Mouse (Mus musculus) cerebellum, adult 2 months (tissue): ENCODE measurements around the gene Hivep3. TPM values are rescaled to one million over a fixed set of nuclear protein-coding genes. Genes with fewer than 3 reads are reported as not detected.

Source experiments
- DNase-seq, 2 experiments: peaks; one replicate each; pipeline ENCODE4 v3.0.0; 2021
- H3K27ac ChIP-seq: fragments of 200-500 bp; 2 replicates; pipeline ENCODE4 v1.5.1; 2012; ENCODE audit warnings: low read length, control low read depth, inconsistent platforms; ENCODE audit not compliant: insufficient read depth
- H3K27me3 ChIP-seq: fragments of 200-500 bp; 2 replicates; pipeline ENCODE4 v1.6.1; 2012; ENCODE audit warnings: inconsistent platforms, mild to moderate bottlenecking, low read length, moderate library complexity; ENCODE audit not compliant: control insufficient read depth, insufficient read depth
- H3K4me1 ChIP-seq: fragments of 200-500 bp; 2 replicates; pipeline ENCODE4 v1.6.1; 2011; ENCODE audit warnings: low read length; ENCODE audit not compliant: control insufficient read depth, insufficient read depth
- H3K4me3 ChIP-seq: fragments of 200-500 bp; replicated peaks from 2 replicates; pipeline ENCODE3; 2011; ENCODE audit warnings: mild to moderate bottlenecking, low read depth, low read length, control low read depth; ENCODE audit not compliant: insufficient read depth
- CTCF ChIP-seq: fragments of 200-500 bp; IDR thresholded peaks from 2 replicates; pipeline ENCODE4 v1.5.1; 2011; ENCODE audit warnings: low read depth, mild to moderate bottlenecking, control low read depth, low read length, moderate library complexity, borderline replicate concordance; ENCODE audit not compliant: insufficient read depth
- POLR2A ChIP-seq: fragments of 200-500 bp; IDR thresholded peaks from 2 replicates; pipeline ENCODE4 v1.6.1; 2011; ENCODE audit warnings: low read length, control low read depth, borderline replicate concordance; ENCODE audit not compliant: insufficient read depth
- WGBS: fragments of 180-500 bp; shearing (Covaris S2); methylation state at CpG from one replicate; pipeline ENCODE4 v1.1.7; 2018; 5-methylcytosine and 5-hydroxymethylcytosine counted together
- polyA plus RNA-seq: library from polyadenylated mRNA; depleted of rRNA; stranded (reverse); fragments of >200 nt; gene quantifications from 2 replicates; pipeline ENCODE4 v1.2.3, GENCODE M21; 2012

Hivep3 gene
- polyA plus RNA-seq, 1 experiment = 36.8 TPM

DNA sequence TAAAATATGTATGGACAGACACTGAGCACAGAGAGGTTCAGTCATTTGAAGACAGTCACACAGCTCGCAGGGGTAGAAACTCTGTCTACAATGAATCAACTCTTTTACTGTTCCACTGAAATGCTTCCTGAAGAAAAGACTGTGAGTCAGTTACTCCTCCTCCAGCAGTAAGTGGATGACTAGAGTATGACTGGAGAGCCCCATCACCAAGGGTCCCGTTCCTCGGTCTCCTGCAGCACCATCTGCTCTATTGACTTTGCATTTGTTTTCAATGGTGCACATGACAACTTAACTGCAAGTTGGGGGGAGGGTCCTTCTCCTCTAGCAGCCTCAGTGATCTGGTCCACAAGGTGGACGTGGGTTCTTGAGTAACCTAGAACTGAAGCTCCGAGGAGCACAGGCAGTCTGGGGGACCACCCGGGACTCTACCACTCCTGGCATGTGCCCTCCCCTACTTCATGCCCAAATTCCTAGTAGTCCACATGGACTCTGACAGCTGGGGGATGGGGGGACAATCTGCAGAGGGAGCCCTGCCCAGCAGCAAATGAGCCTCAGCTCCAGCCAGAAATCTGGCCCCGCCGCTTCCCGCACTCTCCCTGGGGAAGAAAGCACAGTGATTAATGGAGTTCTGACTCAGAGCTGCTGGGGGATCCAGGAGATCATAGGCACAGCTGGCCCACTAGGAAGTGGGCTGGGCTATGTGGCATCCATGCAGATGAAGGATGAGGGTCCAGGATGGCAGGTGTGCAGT, 333.4 kb downstream of the Hivep3 start:
- H3K4me3 ChIP-seq = no peak overlapping the region
- no peak overlapping the region for H3K27ac ChIP-seq
- DNase-seq = no peak
- H3K4me1 ChIP-seq = peaks cover 33% of the 10 kb centered on the region
- 59% methylated on average over 9 of the region's 9 CpGs for WGBS
- no peak for TF ChIP-seq POLR2A
- no peak for TF ChIP-seq CTCF
- no peaks in the 10 kb centered on the region for H3K27me3 ChIP-seq

DNA sequence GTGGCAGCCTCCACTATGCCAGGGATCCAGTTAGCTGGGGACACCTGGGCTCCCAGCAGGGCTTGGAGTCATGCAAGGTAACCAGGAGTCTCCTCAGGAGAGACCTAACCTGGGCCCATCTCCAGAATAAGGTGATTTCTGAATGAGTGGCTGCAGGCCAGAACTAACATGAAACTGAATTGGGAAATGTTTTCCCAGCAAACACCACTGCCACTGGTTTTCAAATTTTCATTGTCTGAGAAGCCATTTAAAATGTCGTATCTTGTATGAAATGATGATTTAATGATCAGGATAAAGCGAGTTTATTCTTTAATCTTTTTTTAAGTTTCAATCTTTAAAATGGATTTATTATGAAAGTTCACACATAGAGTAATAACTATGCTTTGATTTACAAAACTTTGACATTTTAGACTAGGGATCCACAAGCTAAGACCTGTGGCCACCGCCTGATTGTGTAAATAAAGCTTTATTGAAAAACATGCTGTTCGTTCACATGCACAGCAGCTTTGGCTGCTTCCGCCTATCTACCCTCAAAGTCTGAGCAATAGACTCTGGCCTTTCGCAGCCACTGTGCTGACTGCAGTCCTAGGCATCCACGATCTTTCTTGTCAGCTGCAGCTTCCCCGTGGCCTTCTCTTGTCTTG, 334.1 kb downstream of the Hivep3 start:
- TF ChIP-seq POLR2A (no peak), CTCF (no peak)
- Histone ChIP-seq H3K27me3 (no peaks in the 10 kb centered on the region), H3K4me3 (no peak overlapping the region), H3K4me1 (peaks cover 37% of the 10 kb centered on the region), H3K27ac (no peak overlapping the region)
- WGBS = 97% methylated on average over 8 of the region's 8 CpGs
- DNase-seq = peak in 1 of 2 experiments; percentile 35

DNA sequence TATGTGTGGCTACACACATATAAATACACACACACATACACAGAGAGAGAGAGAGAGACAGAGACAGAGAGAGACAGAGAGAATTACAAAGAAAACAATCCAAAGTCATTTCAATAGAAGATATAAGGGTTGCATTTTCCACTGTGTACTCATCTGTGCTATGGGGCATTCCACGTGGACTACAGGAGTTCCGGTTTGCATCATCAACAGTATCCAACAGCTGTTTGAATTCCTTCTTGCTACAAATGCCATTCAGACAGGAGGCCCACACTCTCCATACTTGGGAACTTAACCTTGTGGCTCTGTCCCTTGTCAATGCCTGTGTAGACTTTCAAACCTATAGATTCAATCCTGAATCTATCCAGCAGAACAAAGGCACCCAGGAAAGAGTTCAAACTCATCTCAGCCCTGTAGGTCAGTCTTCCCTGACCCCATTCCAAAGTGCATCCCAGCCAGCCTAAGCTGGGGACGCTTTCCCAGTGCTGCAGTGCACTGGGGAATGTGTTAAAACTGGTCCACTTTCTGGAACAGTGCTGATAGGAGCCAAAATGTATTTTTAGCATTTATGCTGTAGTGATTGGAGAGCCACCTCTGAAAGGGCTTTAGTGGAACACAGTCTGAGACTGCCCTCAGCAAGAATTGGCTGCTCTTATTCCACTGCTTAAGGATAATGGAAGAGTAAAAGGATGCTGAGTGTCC, 335.4 kb downstream of the Hivep3 start:
- Histone ChIP-seq H3K27me3 (no peaks in the 10 kb centered on the region), H3K4me1 (peaks cover 28% of the 10 kb centered on the region), H3K4me3 (no peak overlapping the region), H3K27ac (no peak overlapping the region)
- WGBS = 71% methylated on average over 3 of the region's 3 CpGs
- TF ChIP-seq CTCF (no peak), POLR2A (no peak)
- DNase-seq = no peak

DNA sequence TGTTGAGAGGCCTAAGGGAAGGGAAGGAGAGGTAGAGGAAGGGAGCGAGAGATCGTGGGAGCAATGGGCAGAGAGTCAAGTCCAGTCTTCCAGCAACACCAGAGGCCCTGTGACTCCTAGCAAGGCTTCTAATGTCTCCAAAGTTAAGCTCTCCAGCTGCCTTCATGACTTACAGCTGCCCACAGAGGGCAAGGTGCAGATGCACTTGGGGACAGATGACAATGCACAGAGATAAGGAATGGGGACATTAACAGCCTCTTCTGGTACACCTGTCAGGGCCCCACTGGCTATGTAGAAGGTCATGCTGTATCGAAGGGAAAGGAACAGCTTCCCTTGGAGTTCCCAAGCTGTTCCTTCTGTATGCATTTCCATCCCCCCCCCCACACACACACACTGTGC, 336.0 kb downstream of the Hivep3 start:
- no peak for DNase-seq
- Histone ChIP-seq H3K4me1 (peaks cover 28% of the 10 kb centered on the region), H3K4me3 (no peak overlapping the region), H3K27me3 (no peaks in the 10 kb centered on the region), H3K27ac (no peak overlapping the region)
- 27% methylated on average over 3 of the region's 3 CpGs for WGBS
- TF ChIP-seq POLR2A (no peak), CTCF (no peak)

DNA sequence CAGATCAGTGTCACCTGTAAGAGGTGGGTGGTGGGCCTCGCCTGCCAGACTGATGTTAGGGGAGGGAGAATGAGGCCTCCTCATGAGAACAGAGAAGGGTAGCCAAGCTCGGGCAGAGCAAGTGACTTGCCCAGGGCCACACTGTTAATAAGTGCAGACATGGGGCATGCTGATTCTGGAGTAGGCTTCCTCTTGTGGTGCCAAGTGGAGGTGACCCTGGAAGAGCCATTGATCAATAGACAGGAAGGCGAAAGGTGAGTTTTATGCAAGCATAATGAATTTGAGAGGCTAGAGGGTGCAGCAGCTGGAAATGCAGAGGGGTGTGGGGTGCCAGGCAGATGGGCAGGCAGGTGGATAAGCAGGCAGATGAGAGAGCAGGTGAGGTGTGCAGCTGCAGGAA, 337.8 kb downstream of the Hivep3 start:
- H3K4me1 ChIP-seq = peaks cover 28% of the 10 kb centered on the region
- TF ChIP-seq CTCF = no peak
- no peak for TF ChIP-seq POLR2A
- H3K4me3 ChIP-seq = no peak overlapping the region
- WGBS = 87% methylated on average over 3 of the region's 3 CpGs
- H3K27ac ChIP-seq = no peak overlapping the region
- no peaks in the 10 kb centered on the region for H3K27me3 ChIP-seq
- DNase-seq = no peak

DNA sequence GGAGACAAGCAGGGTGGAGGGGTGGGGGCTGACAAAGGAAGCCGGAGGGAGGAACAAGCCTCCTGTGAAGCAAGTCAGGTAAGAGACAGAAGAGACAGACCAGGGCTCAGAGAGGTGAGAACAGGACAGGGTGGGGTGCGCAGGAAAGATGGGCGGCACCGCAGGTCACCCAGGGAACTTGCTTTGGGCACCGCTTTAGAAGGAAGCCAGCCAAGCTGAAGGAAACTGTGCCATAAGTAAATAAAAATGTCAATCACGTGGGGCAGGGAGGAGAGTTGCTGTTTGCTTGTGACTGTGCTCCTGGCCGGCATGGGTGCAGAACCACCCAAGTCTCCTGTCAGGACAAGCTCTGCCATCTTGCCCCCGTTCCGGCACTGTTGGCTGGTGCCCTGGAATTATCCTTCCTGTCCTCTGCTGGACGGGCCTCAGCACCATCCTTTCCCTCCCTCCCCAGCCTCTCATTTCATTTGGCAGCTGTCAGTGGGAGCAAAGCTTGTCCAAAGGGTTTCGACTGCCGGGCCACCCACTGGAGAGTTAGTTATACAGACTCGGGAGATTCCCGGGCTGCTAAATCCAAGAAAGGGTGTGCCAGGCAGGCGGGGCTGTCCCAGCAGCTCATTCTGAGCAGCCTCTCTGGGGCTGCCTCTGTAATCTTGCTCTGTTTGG, 338.4 kb downstream of the Hivep3 start:
- H3K4me3 ChIP-seq = no peak overlapping the region
- peak; percentile 42 to 57 for DNase-seq
- TF ChIP-seq POLR2A (no peak), CTCF (no peak)
- 26% methylated on average over 15 of the region's 15 CpGs for WGBS
- H3K4me1 ChIP-seq = peaks cover 28% of the 10 kb centered on the region
- no peak overlapping the region for H3K27ac ChIP-seq
- H3K27me3 ChIP-seq = no peaks in the 10 kb centered on the region

DNA sequence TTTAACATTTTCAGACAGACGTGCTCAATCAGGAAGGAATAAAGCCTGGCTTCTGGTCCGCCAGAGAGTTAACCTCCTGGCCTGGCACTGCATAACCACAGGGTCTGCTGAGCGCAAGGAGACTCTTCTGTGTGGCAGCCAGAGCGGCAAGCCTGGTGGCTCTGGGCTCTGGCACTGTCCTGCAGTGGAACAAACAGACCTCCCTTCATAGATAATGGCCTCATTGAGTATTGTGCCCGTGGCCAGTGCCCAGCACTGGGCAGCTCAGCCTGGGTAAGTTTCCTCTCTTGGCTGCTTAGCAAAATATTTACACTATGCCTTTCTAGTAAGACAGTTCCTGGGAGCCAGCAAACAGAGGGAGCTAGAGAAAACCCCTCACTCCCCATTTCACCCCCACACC, 340.5 kb downstream of the Hivep3 start:
- Histone ChIP-seq H3K4me3 (no peak overlapping the region), H3K4me1 (peaks cover 23% of the 10 kb centered on the region), H3K27me3 (no peaks in the 10 kb centered on the region), H3K27ac (no peak overlapping the region)
- peak in 1 of 2 experiments; percentile 53 for DNase-seq
- WGBS = 61% methylated on average over 5 of the region's 5 CpGs
- TF ChIP-seq POLR2A (no peak), CTCF (no peak)
